Mouse (Mus musculus) E14TG2a.4 (cell line): ENCODE measurements at regions not wholly inside any gene's neighbourhood (a gene's known extent, or its start where the extent isn't known, plus 50 kb on each side); places are given as distances from the start of the nearest gene placed in this dataset.

Experiments
- CTCF ChIP-seq: conservative IDR thresholded peaks from 2 replicates; pipeline ENCODE4 v1.5.1; 2014; ENCODE audit warnings: low read length
- NANOG ChIP-seq: IDR thresholded peaks from 2 replicates; pipeline ENCODE4 v1.6.1; 2014; ENCODE audit warnings: borderline replicate concordance, low read length, mixed read lengths
- POU5F1 ChIP-seq: IDR thresholded peaks from 2 replicates; pipeline ENCODE4 v1.6.1; 2014; ENCODE audit warnings: low read length, borderline replicate concordance

DNA sequence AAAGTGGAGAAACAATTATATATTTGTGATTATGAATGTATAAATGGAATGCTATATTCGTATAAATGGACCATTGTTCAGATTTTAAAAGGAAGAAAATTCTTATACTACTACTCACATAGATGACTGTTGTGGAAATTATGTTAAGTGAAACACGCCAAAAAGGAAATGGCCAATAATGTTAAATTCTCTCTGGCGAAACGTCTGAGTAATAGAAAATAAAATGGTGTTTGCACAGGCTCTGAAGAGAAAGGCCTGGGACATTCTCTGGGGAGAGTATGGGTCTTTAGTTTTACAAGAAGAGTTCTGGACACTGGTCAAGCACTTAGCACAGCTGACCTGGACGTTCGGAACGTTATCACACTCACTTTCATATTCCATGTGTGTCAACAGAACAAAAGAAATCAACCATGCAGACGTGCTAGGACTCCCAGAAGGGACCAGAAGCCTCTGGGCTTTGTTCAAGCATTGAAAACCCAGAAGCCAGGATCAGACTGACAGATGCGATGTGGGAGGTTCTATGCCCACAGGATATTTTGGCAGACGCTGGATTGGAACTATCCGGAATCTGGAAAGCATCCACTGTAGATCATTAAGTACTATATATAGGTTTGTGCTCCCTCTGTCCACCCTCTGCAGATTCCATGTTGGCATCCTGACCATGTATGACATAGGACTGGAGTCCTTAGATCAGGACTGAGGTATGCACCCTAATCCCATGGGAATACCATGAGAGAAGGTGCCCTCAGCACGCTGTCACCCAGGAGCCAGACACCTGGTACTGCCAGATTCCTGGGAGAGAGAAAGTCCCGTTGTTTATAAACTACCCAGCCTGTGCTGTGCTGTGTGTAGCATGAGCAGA is 178.0 kb upstream of the Foxn2 start:
- TF ChIP-seq CTCF (no peak), NANOG (no peak), POU5F1 (no peak)
